Mouse (Mus musculus) heart, embryonic 14.5 days (tissue): ENCODE results near the gene Opcml. TPM values are rescaled to one million over a fixed set of nuclear protein-coding genes. Genes with fewer than 3 reads are reported as not detected.

Source experiments
- ATAC-seq: fragments of 200-750 bp; cut with Nextera tagmentation; 2 replicates; pipeline ENCODE4 v1.8.0; 2017; ENCODE audit warnings: low read depth, moderate TSS enrichment; ENCODE audit not compliant: insufficient number of reproducible peaks, insufficient read depth, low FRiP score
- H3K27ac ChIP-seq, 2 experiments: fragments of 200-500 bp in 1 of 2; fragments of 300-500 bp in 1 of 2; sonication (generic) in 1 of 2; replicated peaks in 1 of 2; 2 replicates each; pipeline ENCODE4 v1.5.1; 2012 to 2014; ENCODE audit warnings: low read depth in 2 of 2, low read length in 2 of 2, control low read depth in 1 of 2, mild to moderate bottlenecking in 1 of 2, mixed read lengths in 1 of 2; ENCODE audit not compliant: control insufficient read depth in 1 of 2, insufficient read depth in 1 of 2
- H3K27me3 ChIP-seq: fragments of 300-500 bp; sonication (generic); 2 replicates; pipeline ENCODE4 v1.6.1; 2014; ENCODE audit warnings: mild to moderate bottlenecking, low read length, control low read depth; ENCODE audit not compliant: control insufficient read depth, insufficient read depth
- H3K36me3 ChIP-seq: fragments of 300-500 bp; sonication (generic); 2 replicates; pipeline ENCODE4 v1.6.1; 2014; ENCODE audit warnings: mild to moderate bottlenecking, control low read depth, low read length, mixed read lengths; ENCODE audit not compliant: control insufficient read depth, insufficient read depth
- H3K4me1 ChIP-seq, 2 experiments: fragments of 200-500 bp in 1 of 2; fragments of 300-500 bp in 1 of 2; sonication (generic) in 1 of 2; 2 replicates each; pipeline ENCODE4 v1.6.1; 2012 to 2014; ENCODE audit warnings: low read length in 2 of 2, control low read depth in 1 of 2, mixed read lengths in 1 of 2; ENCODE audit not compliant: control insufficient read depth in 2 of 2, insufficient read depth in 2 of 2
- H3K4me2 ChIP-seq: fragments of 300-500 bp; sonication (generic); 2 replicates; pipeline ENCODE4 v1.6.1; 2014; ENCODE audit warnings: mild to moderate bottlenecking, low read length
- H3K4me3 ChIP-seq, 2 experiments: fragments of 200-500 bp in 1 of 2; fragments of 300-500 bp in 1 of 2; sonication (generic) in 1 of 2; 2 replicates each; pipeline ENCODE4 v1.5.1; 2012 to 2014; ENCODE audit warnings: low read length in 2 of 2, mild to moderate bottlenecking in 2 of 2, control low read depth in 1 of 2, low read depth in 1 of 2, moderate library complexity in 1 of 2; ENCODE audit not compliant: control insufficient read depth in 1 of 2, insufficient read depth in 1 of 2
- H3K9ac ChIP-seq: fragments of 300-500 bp; sonication (generic); 2 replicates; pipeline ENCODE4 v1.6.1; 2014; ENCODE audit warnings: mild to moderate bottlenecking, low read length
- H3K9me3 ChIP-seq: fragments of 300-500 bp; sonication (generic); 2 replicates; pipeline ENCODE4 v1.6.1; 2016; ENCODE audit warnings: low read length, control low read depth; ENCODE audit not compliant: control insufficient read depth
- WGBS: fragments of 180-500 bp; shearing (Covaris S2); extraction: QIAGEN DNeasy Blood & Tissue Kit; methylation state at CpG from one replicate; pipeline ENCODE4 v1.1.7; 2014; 5-methylcytosine and 5-hydroxymethylcytosine counted together
- polyA plus RNA-seq: library from polyadenylated mRNA; unstranded; fragments of >200 nt; fragmentation: Nextera tagmentation; extraction: Ambion mirVana; gene quantifications from 2 replicates; pipeline ENCODE4 v1.2.1, GENCODE M21; 2014

The Opcml gene
- polyA plus RNA-seq, 1 experiment from 2014 or later: 1.6 TPM

DNA sequence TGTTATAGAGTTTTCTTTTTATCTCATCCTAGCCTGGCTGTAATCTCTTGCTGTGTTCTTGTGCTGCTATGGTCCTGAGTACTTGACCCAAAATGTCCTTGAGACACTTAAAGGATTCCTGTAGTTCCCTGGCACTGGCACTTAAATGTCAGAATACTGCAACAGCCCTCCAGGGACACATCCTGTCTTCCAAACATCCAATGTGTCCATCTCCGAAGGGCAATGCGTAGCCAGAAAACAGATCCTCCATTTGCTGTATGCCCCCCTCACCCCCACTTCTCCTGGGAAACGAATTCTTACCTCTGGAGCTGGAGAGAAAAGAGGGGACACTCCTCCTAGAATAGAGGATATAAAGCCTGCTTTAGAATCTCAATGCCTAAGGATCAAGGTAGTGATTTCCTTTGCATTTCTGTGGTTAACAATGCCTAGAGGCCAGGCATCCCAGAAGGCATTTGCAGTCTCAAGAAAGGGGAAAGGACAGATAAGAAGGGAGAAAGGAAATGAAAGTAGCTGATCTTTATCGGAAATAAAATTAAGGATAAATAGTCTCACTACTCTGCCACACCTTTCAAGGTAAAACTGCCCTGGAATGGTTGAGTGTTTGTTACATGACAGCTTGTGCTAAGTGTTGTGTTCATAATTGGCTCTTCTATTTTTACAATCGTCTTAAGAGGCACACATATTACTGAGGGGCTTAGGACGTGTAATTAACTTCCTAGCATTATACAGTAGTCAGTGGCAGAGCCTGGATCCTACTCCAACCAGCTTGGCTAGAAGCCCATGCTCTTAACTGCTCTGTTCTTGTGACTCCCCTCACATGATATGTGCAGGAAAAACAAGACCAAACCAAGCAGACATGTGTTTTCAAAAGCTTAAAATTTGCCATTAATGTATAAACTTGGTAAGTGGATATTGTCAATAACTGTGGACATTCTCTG is 823.4 kb downstream of the Opcml start:
- H3K4me3 ChIP-seq: no peak overlapping the region
- no peaks in the 10 kb centered on the region for H3K9me3 ChIP-seq
- H3K4me2 ChIP-seq: peak overlapping the region; percentile 7; the same call in 1 of the 2 replicates
- no peak overlapping the region for H3K27ac ChIP-seq
- ATAC-seq: no peak
- H3K27me3 ChIP-seq: no peaks in the 10 kb centered on the region
- H3K36me3 ChIP-seq: no peaks in the 10 kb centered on the region
- peaks cover 3 to 14% of the 10 kb centered on the region in 2 experiments; a peak in 3 of 4 replicates for H3K4me1 ChIP-seq
- 37% methylated on average over 6 of the region's 6 CpGs for WGBS
- no peak overlapping the region for H3K9ac ChIP-seq

DNA sequence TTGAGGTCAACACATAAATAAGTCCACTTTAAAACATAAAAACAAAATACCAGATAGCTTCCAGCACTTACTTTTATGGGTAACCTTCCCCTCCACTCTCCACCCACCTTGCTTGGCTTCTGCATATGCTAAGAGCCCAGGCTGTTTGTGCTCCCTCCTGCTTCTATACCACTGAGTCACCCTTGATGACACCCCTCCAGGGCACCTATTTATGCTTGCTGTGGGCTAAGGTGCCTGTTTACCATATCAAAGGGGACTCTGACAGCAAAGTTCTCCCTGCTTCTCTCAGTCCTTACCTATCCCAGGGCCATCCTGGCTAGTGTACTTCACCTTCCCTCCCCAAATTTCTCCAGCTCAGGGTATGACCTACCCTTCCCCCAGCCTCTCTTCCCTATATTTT is 824.9 kb downstream of the Opcml start:
- no peak for ATAC-seq
- H3K27me3 ChIP-seq: no peaks in the 10 kb centered on the region
- H3K4me2 ChIP-seq: no peak overlapping the region
- H3K27ac ChIP-seq: no peak overlapping the region
- H3K36me3 ChIP-seq: no peaks in the 10 kb centered on the region
- no peak overlapping the region for H3K4me3 ChIP-seq
- H3K4me1 ChIP-seq: peaks cover 3 to 14% of the 10 kb centered on the region in 2 experiments; a peak in 3 of 4 replicates
- no peaks in the 10 kb centered on the region for H3K9me3 ChIP-seq
- H3K9ac ChIP-seq: no peak overlapping the region

DNA sequence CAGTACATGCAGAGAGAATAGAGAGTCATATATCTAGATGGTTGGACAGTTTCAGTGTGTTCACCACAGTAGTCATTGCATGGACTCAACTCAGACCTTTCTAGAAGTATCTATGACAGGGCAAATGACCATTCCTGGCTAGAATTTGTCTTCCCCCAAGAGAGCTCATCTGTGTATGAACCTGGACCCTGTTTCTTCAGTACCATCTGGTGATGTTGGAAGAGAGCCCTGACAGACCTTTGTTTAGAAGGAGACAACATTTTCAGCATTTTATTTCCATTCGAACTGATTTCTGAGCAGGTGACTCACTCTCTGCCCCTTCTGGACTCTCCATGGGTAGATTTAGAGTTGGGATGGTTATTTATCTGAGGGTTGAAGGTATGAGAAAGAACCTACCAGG is 827.1 kb downstream of the Opcml start:
- WGBS: 74% methylated on average over 1 of the region's 1 CpGs
- no peaks in the 10 kb centered on the region for H3K36me3 ChIP-seq

DNA sequence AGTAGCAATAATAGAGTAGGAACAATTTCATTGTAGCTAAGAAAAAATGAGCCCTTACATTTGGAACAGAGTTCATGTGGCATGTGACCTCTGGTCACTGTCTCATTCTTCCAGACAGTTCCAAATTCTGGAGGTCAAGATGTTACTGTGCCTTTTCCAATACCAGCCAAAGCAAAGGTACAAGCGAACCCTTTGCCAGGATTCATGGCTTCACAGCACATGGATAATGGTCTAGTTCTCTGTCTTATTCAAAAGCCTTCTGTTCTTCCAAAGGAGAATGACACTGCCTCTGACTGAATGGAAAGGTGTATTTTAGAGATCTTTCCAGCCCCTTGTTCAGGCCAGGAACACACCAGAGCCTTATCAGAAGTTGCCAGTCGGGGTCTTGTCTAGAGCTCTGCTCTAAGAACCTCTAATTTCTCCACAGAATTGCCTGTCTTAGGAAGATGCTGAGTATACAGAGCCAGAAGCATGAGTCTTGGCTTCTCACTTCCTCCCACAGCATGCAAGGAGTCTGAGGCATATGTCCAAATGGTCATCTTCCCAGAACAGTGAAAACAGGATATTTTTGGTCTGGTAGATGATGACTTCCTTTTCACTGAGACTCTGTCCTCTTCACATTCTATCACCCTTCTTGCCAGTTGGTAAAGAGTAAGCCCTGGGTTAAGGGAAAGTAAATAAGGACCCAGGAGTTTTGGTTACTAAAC is 827.8 kb downstream of the Opcml start:
- Histone ChIP-seq H3K4me2 (no peak overlapping the region), H3K27me3 (no peaks in the 10 kb centered on the region), H3K4me1 (peaks cover 3 to 12% of the 10 kb centered on the region in 2 experiments; a peak in 3 of 4 replicates), H3K9ac (no peak overlapping the region), H3K9me3 (no peaks in the 10 kb centered on the region), H3K4me3 (no peak overlapping the region), H3K27ac (no peak overlapping the region), H3K36me3 (no peaks in the 10 kb centered on the region)
- 64% methylated on average over 2 of the region's 2 CpGs for WGBS
- ATAC-seq: no peak

More for the DNA sequence above, 827.1 kb downstream of the Opcml start:
- Histone ChIP-seq H3K4me3 (no peak overlapping the region), H3K4me2 (no peak overlapping the region), H3K9me3 (no peaks in the 10 kb centered on the region), H3K27me3 (no peaks in the 10 kb centered on the region), H3K27ac (no peak overlapping the region), H3K9ac (no peak overlapping the region), H3K4me1 (peaks cover 3 to 14% of the 10 kb centered on the region in 2 experiments; a peak in 3 of 4 replicates)
- no peak for ATAC-seq

DNA sequence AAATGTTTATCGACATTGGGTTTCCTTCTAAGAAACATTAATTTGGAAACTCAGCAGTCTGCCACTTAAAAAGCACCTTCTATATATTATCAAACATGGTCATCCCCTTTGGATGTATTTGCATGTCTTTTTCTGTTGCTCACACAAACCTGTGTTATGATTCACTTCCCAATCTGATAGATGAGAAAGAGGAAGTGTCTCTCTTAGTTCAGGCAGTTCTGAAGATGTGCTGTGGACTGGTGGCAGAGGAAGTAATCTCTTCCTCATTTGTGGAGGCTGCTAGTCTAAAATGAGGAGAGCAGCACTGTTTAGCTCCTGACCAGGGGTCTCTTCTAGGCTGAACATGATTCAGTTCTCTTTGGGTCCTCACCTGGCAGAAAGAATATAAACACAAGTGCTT is 831.4 kb downstream of the Opcml start:
- WGBS: 88% methylated on average over 1 of the region's 1 CpGs
- ATAC-seq: no peak
- Histone ChIP-seq H3K4me2 (no peak overlapping the region), H3K36me3 (no peaks in the 10 kb centered on the region), H3K4me3 (no peak overlapping the region), H3K27me3 (no peaks in the 10 kb centered on the region), H3K4me1 (no peaks in the 10 kb centered on the region), H3K9me3 (no peaks in the 10 kb centered on the region), H3K9ac (no peak overlapping the region), H3K27ac (no peak overlapping the region)

DNA sequence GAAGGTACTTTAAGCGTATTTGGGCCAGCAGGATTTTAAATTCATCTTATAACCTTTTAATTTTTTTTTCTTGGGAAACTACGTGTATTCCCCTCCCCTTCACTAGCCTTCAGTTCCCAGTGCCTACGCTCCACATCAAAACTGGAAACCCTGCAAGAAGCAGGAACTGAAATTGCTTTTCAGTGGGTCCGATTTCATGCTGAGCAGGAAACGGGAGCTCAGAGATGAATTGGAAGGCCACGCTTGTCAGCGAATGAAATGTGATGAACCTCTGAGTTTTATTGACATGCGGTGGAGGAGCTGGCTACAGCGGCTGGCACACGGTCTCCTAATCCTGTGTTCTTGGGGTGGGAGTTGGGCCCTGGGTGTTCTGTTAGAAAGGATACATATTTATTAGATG is 834.3 kb downstream of the Opcml start:
- H3K27ac ChIP-seq: no peak overlapping the region
- no peak for ATAC-seq
- no peaks in the 10 kb centered on the region for H3K36me3 ChIP-seq
- no peaks in the 10 kb centered on the region for H3K9me3 ChIP-seq
- H3K4me1 ChIP-seq: no peaks in the 10 kb centered on the region
- 70% methylated on average over 10 of the region's 10 CpGs for WGBS
- H3K4me2 ChIP-seq: no peak overlapping the region
- no peaks in the 10 kb centered on the region for H3K27me3 ChIP-seq
- H3K4me3 ChIP-seq: no peak overlapping the region
- H3K9ac ChIP-seq: no peak overlapping the region

DNA sequence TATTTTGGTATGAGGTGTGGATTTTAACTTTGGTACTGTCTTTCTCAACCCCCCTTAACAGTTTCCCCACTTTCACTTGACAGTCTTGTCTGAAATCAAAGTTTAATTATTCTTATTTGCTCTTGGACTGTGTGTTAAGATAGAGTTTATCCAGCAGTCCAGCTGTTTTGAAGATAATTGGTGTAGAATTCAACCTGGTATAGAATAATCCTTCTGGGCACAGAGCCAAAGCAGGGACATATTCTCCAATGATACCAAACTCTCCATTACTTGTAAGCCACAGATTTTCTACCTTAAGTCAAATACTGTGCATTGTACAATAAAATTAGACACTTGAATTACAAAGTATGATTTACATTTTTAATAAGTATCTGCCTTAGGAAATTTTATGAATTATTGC is 852.2 kb downstream of the Opcml start:
- H3K27ac ChIP-seq: no peak overlapping the region
- no peak overlapping the region for H3K9ac ChIP-seq
- H3K27me3 ChIP-seq: no peaks in the 10 kb centered on the region
- no peaks in the 10 kb centered on the region for H3K9me3 ChIP-seq
- no peaks in the 10 kb centered on the region; a peak in 1 of 4 replicates for H3K4me1 ChIP-seq
- no peak overlapping the region for H3K4me3 ChIP-seq
- H3K4me2 ChIP-seq: no peak overlapping the region
- no peak for ATAC-seq
- no peaks in the 10 kb centered on the region for H3K36me3 ChIP-seq
